Mouse (Mus musculus) c-Kit-positive CD71-negative TER-119-negative erythroid progenitor cells, embryonic 14.5 days (primary cell): ENCODE results near the gene Lilrb4a.
"Not testable (repeated sequence)": the region's sequence is repeated elsewhere in the genome, so short reads cannot be mapped to it uniquely, and the experiment has no call there.

ENCODE experiments used
- DNase-seq: peaks from one replicate; pipeline ENCODE4 v3.0.0-alpha.2; 2013; ENCODE audit warnings: low read depth

Lilrb4a gene

GRCm38 (mm10) chr10:51490691-51491090 lies at the start of gene Lilrb4a:
Gene Lilrb4a, plus strand, starts transcription at chr10:51490956.
- DNase-seq = not testable (repeated sequence)

DNA sequence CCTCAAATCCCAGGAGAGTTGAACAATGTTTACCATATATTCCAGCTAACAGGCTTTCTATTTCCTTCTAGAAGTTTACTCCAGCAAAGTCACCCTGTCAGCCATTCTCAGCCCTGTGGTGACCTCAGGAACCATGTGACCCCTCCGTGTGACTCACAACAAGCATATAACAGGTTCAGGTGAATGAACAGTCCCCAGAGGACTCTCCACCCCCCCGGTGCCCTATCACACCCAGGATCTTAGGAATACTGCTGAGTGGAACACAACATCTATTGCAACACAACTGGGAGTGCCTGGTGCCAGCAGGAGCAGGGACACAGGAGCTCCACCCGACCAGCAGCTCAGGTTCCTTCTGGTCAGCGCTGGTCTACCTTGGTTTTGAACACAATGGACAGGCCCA lies 39.1 kb upstream of the Lilrb4a start:
- no peak for DNase-seq

- DNase-seq = no peak
Measured at GRCm38 (mm10) chr10:51453616-51454298, 37.0 kb upstream of the Lilrb4a start.

DNA sequence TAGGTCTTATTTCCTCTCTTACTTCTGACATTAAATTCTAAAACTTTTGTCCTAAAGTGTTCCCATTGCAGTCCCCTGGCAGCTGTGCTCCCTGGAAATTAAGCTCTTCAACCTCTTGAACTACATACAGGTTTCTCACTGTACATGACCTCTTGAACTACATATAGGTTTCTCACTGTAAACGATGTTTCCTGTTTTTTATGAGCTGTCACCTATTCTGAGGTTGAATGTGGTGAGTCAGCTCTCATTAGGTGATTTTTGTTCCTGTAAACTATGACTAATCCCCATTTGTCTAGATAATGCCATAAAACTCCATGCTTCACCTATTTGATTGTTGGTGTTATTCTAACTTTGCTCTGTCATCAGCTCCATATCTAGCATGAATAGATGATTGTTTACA lies 36.4 kb upstream of the Lilrb4a start:
- no peak for DNase-seq

DNA sequence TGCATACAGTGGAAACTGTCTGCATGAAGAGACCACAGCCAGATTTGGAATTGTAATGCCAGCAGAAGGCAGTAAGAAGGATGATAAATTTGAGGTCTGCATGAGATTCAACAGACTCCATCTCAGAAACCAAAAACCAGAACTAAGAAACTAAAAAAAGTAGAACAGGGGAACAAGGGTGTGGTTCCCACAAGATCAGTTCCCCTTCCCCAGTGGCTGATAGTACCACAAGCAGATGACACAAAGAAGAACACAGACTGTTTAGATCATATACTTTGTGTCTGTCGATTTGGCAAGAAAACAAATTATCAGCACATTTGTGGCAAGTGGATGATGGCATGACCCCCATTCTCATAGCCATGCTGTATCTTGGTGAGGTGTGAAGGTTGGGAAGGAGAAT lies 35.0 kb upstream of the Lilrb4a start:
- no peak for DNase-seq

- DNase-seq = no peak
Measured at GRCm38 (mm10) chr10:51456369-51456768, 34.4 kb upstream of the Lilrb4a start.

- DNase-seq = not testable (repeated sequence)
Measured at GRCm38 (mm10) chr10:51463800-51464199, 27.0 kb upstream of the Lilrb4a start.

GRCm38 (mm10) chr10:51480397-51480796 lies 10.4 kb upstream of the Lilrb4a start, which contains the start of the genes Gm49339 and Lilr4b:
Gene Gm49339, plus strand, starts transcription at chr10:51480612.
Gene Lilr4b, plus strand, starts transcription at chr10:51480632.
- DNase-seq = not testable (repeated sequence)

GRCm38 (mm10) chr10:51520021-51520420 lies 29.3 kb downstream of the Lilrb4a start:
- no peak for DNase-seq

DNA sequence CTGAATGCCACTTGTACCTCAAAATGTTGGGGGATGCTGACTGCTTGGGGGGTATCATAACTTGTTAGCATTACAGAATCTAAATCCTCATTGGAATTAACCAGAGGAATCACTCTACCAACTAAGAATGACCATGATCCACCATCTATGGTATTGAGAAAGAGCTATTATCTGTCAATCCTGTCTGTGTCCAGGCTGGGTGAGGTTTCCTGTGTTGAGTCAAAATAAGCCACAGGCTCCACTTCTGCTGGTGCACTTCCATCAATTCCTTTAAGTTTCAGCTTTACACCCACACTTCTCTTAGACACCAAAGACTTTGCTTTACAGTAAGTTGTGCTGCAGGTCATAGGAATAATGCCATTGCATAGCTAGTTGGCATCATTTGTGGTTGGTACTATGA lies 30.7 kb downstream of the Lilrb4a start:
- no peak for DNase-seq

GRCm38 (mm10) chr10:51526090-51526489 lies 35.3 kb downstream of the Lilrb4a start:
- no peak for DNase-seq

DNA sequence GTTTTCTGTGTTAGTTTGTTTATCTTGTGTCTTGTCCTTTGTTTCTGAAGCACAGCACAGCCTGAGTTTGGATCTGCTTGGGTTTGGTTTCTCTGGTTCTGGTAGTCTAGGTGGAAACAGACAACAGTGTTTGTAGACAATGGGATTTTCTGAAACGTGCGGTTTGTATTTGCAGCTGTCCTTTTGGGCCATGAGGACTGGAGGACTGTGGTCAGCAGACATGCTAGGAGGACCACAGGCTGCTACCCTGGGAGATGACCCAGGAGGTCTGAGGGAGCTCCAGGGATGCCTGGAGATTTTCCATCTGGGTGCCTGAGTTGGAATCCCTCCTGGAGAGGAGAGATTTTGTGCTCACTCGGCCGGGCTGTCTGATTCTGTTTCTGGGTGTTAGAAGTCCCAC lies 35.9 kb downstream of the Lilrb4a start:
- no peak for DNase-seq

DNA sequence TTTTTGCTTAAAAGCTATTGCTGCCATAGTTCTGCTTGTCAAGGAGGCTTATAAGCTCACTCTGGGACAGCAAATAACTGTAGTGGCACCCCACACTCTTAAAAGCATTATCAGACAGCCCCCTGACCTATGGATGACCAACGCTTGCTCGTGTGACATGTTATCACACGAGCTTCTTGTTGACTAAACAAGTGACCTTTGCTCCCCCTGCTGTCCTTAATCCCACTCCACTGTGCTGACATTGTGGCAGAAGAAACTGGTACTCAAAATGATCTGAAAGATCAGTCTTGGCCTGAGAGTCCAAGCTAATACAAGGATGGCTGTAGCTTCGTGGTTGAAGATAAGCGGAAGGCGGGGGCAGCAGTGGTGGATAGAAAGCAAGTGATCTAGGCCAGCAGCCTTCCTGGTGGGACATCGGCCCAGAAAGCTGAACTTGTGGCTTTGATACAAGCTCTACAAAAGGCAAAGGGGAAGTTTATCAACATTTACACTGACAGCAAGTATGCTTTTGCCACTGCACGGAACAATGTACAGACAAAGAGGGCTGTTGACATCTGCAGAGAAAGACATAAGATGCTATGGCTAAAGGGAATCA lies 38.2 kb downstream of the Lilrb4a start:
- DNase-seq = no peak

DNA sequence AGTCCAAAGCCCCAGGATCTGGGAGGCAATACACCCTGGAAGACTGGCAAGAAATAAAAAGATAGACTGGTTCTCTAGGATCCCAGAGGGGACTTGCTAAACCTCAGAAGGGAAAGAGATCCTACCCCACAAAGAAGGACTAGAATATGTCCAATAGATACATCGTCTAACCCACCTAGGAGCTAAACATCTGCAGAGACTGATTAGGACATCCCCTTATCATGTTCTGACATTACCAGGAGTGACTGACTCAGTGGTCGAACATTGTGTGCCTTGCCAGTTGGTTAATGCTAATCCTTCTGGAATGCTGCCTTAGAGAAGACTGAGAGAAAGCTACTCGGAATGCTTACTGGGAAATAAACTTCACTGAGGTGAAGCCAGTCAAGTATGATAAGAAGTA lies 38.7 kb downstream of the Lilrb4a start:
- DNase-seq = no peak

- no peak for DNase-seq
Measured at GRCm38 (mm10) chr10:51530813-51531212, 40.1 kb downstream of the Lilrb4a start.
